Mouse (Mus musculus): Measurements from ENCODE around the gene Pitpna.

Gene Pitpna

DNA sequence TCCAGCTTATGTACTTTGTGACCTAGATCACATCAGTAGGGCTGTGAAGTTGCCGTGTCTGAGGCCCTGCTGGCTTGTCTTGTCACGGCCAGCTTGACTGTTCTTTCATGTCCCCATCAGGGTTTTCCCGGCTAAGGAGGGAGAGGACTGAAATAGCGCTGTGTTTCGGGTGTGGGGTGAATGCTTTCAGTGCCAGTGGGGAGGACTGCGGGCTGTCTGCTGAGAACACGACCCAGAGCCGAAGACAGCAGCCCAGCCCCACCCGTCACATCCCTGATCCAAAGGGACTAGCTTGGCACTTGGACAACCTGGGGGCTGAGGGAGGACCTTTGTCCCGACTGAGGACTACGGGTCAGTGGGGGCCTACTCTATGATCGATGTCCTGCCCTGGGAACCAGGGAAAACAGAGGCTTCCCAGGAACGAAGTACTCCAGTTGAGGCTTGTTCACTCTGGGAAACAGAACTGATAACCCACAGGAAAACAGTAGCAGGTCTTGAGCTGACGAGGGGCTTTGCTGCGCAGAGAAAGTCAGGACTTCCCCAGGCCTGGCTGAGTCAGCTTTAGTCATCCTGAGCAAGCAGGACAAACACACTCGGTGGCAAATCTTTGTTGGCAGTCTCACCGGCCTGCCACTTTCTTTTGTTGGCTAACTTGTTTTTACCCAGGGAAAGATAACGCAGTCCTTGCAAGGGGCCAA is 23.9 kb upstream of the Pitpna start:
- in situ Hi-C loops (cut with MboI, MseI), result no loop called here

DNA sequence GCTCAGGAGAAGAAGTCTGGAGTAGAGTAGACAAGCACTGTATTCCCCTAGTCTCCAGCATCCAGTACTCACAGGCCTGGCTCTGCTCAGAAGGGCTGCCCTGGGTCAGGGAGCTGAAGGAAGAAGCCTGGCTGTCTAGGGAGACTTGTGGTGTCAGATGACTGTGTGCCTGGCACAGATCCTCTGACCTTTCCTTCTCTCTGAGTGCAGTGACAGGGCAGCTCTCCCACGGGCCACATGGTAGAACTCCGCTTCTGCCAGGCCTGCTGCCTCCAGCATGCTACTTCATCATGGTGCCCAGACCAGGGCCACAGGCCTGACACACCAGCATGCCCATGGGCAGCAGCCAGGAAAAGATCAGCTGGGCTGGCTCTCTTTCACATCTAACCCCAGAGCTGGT is 22.0 kb upstream of the Pitpna start:
- in situ Hi-C loops (cut with MboI, MseI), result no loop called here

DNA sequence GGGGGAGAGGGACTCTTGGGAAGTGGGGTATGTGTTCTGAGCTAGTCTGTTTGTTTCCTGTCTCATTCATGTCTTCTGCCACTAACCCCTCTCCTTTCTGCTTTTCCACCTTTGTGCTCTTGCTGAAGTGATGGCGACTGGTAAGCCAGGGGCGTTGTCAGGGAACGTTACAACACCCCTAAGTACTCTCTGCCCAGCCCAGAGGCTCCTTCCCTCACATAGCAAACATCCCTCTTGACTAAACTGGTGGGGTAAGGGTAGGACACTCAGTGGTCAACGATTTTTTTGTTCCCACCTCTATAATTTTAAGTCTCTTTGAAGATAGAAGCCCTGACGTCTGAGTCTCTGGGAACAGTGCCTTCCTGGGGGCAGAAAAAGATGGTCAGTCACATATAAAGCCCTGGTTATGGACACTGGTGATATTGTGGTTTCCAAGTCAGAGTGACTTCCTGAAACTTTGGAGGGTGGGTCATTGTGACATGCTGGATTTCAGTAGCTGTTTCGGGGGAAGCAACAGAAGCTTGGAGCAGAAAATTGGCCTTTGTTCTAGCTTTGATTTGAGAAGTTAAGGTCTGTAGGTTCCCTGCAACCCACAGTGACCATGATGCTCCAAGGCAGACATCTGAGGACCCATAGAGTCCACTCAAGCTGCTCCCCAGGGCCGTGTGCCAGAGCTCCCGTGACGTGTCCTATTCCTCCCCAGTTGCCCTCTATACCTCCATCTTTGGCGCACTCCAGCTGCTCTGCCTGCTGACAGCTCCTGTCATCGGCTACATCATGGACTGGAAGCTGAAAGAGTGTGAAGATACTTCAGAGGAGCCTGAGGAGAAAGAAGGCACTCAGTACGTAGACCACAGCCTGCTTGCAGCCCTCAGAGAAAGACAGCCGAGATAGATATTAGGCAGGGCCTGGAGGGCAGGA is 21.4 kb upstream of the Pitpna start:
- in situ Hi-C loops (cut with MboI, MseI), result no loop called here

DNA sequence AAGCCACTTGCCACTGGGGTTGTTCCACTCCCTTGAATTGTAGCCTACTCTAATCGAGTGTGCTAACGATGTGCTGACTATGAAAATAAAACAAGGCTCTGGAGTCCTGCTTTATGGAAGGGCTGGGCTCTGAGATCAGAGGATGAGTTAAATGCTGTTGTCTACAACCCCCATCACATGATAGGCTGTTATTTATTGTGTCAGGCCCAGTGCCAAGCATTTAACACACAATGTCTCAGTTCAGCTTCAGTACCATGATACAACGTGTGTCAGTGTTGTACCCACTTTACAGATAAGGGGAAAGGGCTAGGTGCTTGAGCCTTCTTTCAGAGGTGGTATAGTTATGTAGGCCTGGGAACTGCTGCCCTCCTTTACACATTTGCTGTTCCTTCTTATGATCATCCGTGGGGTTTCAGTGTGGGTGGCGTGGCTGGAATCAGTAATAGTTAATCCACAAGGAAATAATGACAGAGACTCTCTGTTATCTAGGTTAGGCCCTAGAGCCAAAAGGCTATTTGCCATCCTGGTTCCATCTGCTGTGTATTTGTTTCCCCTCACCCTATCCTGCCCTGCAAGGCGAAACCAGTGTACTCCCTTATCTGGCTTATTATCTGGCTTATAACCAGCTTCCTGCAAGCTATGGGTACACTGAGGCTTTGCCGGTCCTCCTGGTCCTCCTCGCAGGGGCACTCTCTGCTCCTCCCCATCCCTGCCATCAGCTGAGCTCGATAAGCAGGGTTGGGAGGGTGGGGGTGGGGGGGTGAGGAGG is 20.4 kb upstream of the Pitpna start:
- in situ Hi-C loops (cut with MboI, MseI), result no loop called here

DNA sequence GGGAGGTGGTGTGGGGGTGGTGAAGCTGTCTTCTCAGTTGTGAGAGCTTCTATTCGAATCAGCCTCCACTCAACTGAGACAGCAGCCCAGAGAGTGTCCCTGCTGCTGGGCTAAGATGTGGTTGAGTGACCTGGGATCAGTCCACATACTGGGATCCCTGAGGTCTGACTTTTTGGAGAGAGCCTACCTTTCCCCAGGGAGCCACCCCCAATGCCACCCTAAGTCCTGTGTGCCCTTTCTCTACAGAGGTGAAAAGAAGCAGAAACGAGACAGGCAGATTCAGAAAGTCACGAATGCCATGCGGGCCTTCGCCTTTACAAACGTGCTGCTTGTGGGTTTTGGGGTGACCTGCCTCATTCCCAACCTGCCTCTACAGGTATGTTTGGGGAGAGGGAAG is 19.8 kb upstream of the Pitpna start:
- in situ Hi-C loops (cut with MboI, MseI), result no loop called here

DNA sequence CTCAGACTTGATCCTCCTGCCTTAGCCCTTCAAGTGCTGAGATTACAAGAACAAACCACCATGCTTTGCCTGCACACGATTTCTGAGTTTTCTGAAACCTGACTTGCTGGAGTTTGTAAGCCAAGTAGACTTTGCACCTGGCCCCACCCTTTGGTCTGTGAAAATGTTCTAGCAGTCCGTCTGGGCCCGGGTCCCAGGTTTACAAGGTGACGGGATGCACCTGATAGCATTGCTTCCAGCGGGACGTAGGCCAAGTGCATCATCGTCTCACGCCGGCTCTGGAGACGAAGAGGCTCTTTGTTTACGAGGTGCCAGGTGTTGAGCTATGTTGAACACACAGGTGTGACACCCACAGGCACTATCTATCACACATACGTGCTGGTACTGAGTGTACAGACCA is 18.9 kb upstream of the Pitpna start:
- in situ Hi-C loops (cut with MboI, MseI), result no loop called here

DNA sequence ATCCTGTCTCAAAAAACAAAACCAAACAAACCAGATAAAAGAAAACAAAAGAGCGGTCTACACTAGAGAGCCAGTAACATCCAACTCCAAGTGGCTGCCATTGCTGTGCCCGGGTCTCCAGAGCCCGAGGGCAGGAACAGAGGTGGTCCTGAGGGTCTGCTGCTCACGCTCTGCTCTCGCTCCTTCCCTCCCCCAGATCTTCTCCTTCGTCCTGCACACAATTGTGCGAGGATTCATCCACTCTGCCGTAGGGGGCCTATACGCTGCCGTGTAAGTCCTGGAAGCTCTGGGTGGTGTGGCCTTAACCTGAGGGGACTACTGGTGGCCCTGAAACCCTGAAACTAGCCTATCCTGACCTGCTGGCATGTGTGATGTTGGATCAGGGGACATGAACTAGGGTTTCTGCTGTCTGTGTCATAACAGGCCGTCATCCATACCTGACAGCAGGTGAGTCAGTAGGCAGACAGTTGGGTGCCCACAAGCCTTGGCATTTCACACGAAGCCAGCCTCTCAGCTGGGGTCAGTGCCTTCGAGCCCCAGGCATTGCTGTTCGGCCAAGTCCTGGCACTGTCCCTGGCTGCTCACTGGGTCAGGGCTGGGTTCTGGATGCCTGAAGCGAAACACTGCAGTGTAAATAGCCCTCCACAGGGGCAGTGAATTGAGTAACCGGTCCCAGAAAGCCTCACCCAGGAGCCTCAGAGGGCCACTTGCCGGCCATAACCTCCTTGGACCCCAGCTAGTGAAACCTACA is 17.3 kb upstream of the Pitpna start:
- in situ Hi-C loops (cut with MboI, MseI), result loop anchor here (5.0 kb wide), 1 partner anchor 38 kb away; the partner anchor contains the start of gene Slc43a2

DNA sequence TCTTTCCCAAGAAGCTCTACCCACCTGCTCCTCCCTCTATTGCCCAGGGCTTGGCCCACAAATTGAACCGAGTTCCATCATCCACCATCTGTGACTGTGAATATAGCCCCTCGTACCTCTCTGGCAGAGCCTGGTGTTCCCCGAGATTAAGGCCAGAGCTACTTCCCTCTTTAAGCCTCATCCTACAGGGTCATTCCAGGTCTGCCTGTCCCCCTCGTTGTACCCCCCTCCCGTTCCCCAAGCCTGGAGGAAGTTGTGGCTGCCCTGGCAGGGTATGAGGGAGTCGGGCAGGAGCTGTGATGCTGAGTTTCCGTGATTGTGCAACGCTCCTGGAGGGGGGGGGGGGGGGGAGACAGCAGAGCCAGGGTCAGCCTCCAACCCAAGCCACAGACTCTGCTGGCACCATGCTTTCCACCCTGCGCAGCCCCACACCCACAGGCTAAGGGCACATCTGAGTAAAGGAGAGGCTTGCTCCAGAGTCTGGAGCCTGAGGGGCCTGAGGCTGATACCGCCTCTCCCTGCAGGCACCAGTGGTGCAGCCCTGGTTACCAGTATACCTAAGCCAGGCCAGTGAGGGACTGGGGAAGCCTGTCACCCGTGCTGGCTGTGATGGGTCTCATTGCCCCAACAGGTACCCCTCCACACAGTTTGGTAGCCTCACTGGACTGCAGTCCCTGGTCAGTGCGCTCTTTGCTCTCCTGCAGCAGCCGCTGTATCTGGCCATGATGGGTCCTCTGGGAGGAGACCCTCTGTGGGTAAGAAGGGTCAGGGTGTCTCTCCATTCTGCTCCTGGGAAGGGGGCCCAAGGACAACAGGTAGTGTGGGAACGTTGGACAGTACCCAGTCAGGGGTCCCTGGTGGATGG is 16.5 kb upstream of the Pitpna start:
- in situ Hi-C loops (cut with MboI, MseI), result loop anchor here (5.0 kb wide), 1 partner anchor 39 kb away; the partner anchor contains the start of gene Slc43a2

DNA sequence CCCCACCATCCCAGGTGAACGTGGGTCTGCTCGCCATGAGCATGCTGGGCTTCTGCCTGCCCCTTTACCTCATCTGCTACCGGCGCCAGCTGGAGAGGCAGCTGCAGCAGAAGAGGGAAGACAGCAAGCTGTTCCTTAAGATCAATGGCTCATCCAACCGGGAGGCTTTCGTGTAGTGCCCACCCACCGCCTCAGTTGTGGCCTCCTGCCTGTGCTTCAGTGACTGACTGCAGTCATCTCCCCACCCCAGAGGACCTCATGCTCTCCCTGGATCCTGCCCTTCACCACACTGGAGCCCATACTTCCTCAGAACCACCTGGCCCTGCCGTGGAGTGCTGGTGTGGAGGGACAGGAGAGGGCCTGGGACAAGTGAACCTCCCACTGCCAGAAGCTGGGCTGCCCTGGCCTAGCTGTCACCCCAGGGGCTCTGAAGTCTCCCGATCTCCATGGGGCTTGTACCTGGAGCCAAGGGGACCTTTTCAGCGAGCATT is 15.6 kb upstream of the Pitpna start:
- in situ Hi-C loops (cut with MboI, MseI), result loop anchor here (5.0 kb wide), 1 partner anchor 40 kb away; the partner anchor contains the start of gene Slc43a2

DNA sequence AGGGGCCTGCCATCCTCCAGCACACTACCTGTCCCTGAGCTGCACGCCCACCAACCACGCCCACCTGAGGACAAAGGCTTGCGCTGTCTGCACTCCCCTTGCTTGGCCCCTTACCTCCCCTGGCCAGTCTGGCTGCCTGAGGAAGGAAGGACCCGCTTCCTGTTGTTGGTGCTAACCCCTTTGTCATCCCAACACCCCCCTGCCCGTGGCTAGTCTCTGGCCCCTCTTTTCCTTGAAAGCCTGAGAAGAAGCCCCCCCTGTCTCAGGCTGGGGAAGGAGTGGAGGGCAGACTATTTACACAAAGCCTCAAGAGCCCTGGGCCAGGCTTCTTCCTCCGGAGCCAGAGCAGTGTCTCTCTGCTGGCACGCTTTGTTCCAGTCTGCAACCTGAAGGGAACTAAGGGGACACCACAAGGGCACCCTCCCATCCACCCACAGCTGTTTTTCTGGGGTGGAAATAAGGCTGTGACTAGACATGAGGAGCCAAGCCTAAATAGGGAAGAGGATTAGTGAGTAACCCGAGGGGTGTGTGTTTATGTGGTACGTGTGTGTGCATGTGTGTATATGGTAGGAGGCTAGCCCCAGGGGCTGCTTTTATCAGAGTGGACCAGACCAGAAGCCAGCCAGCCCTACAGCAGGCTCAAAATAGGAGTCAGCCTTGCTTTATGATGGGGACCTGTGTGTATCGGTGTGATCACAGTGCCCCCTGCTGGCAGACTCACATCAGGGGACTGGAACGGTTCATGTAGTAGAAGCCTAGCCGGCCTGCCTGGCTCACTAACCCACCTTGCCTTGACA is 14.8 kb upstream of the Pitpna start:
- in situ Hi-C loops (cut with MboI, MseI), result loop anchor here (5.0 kb wide), 1 partner anchor 41 kb away; the partner anchor contains the start of gene Slc43a2

DNA sequence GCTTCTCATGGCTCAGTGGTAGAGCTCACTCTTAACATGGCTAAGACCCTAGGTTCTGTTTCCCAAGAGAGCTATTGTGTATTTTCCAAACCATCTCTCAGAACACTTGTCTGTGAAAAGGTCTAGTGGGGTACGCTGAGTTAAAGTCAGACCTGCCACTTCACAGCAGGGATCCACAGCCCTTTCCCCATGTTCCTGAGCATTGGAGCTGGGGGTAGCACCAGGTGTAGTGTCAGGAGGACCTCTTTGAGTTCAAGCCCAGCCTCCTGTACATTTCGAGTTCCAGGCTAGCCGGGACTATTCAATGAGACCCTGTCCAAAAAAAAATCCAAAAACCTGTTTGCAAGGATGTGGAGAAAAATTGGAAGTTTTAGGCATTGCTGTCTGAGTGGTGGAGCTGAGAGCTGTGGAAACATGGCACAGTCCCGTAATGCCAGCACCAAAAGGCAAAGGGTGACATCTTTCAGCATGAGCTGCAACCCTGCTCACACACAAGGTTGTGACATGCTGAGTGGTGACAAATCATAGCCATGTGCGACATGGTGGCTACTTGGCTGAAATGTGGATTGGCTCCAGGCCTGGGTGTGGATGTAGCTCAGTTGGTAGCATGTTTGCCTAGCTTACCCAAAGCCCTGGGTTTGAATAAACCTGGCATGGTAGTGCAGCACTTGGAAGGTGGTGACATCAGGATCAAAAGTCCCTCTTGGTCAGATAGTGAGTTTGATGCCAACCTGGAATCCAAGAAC is 13.3 kb upstream of the Pitpna start:
- in situ Hi-C loops (cut with MboI, MseI), result loop anchor here (5.0 kb wide), 1 partner anchor 42 kb away; the partner anchor contains the start of gene Slc43a2

DNA sequence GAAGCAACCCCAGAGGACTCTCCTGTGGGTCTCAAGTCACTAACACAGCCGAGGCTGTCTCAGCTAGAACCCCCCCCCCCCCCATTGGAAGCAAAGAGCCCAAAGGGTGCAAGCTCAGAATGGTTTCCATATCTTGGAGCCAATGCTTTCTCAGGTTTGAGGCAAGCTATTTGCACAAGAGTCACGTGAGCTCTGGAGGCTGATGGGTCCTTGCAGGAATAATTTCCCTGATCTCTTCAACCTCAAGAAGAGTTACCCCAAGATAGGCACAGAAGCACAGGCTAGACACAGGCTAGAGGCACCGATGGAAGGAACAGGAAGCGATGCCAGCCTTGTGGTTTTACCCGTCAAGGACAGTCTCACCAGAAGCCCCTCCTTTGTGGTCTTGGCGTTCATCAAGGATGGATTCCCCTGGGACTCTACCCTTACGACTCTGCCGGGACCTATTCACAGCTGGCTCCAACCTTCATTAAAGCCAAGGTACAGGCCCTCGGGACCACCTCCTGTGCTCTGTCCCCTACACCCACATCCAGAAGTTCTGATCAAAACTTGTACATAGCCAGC is 12.3 kb upstream of the Pitpna start:
- in situ Hi-C loops (cut with MboI, MseI), result no loop called here

DNA sequence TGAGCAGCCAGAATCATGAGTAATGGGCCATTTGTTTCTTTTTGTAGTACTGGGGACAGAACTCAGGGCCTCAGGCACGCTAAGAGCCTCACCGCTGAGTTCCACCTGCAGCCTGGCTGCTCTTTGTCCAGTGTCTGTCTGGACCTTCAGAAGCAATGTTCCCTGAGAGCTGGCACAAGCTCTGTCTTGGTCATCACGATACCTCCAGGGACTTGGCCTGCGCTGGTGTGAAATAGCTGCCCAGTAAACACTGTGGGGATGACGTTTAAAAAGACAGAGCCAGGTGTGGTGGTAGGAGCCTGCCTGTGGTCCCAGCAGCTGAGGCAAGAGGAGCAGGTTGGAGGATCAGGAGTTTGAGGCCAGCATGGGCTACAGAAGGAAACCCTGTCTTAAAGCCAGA is 9.3 kb upstream of the Pitpna start:
- in situ Hi-C loops (cut with MboI, MseI), result no loop called here

DNA sequence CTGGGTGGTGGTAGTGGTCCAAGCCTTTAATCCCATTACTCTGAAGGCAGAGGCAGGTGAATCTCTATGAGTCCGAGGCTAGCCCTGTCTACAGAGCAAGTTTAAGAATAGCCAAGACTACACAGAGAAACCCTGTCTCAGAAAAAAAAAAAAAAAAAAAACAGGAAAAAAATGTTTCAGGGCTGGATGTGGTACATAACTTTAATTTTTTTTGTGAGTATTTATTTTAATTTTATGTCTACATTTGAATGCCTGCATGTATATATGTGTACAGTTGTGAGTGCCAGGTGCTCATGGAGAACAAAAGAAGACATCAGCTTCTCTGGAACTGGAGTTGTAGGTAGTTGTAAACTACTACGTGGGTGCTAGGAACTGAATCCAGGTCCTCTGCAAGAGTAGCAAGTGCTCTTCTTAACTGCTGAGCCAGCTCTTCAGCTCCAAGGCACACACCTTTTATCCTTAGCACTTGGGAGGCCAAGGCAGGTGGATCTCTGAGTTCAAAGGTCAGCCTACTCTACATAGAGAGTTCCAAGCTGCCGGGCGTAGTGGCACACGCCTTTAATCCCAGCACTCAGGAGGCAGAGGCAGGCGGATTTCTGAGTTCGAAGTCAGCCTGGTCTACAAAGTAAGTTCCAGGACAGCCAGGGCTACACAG is 6.3 kb upstream of the Pitpna start:
- in situ Hi-C loops (cut with MboI, MseI), result no loop called here

DNA sequence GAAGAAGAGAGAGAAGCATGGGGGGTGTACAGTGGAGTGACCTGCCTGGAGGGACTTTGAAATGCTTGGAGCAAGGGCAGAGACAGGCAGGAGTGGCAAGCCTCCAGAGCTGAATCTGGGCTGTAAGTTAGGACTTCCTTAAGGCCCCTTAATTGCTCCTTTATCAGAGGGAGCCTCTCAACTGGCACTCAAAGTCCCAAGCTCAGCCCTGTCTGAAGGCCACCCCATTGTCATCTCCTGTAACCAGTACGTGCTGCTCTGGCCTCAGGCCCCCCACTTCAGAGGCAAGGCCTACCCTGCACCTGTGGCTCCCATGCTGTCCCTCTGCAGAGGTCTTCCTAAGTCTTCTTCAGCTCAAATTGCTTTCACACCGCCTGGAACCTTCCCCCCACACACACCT is 4.4 kb upstream of the Pitpna start:
- in situ Hi-C loops (cut with MboI, MseI), result no loop called here

DNA sequence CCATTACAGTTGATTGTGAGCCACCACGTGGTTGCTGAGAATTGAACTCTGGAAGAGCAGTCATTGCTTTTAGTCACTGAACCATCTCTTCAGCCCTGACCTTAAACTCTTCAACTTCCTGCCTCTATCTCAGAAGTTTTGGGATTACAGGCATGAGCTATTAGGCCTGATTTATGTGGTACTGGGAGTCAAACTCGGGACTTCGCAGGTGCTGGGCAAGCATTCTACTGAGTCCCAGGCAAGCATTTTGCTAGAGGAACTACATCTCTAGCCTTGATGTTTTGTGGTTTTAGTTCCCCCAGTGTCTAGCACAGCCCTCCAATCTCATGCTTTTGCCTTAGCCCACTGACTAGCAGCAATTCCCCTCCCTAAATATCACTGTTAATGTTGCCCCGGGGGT is 2.8 kb upstream of the Pitpna start:
- in situ Hi-C loops (cut with MboI, MseI), result no loop called here

DNA sequence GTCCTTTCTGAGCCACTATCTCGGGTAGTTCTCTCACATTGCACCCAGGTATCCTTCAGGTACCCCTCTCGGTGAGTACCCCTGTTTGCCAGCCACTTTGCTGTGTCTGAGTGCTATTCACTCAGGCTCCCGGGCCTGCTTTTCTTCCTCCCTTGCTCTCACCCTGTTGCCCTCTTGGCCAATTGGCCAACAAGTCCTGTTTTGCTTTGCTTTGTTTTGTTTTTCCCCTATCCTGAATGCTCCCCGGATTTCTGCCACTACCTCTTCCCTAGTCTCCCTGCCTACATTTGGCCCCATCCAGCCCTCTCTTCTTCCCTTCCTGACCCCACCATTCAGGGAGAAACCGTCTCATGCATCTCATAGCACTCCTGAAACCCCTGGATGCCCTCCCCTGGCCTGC is 1.9 kb upstream of the Pitpna start:
- in situ Hi-C loops (cut with MboI, MseI), result no loop called here

DNA sequence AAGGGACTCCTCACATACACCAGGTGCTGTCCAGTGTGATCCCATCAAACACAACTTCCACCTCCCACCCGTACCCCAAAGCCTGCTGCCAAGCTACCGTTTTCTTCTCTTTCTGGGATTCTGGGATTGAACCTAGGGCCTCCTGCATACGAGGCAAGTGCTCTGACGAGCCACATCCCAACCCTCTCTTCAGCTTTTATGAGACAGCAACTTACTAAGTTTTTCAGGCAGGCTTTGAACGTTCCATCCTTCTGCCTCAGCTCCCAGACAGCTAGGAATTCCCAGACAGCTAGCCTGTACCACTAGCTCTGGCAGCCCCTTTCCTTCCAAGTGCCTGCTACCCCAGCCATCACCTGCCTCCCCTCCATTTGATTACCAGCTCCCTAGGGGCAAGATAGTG is 934 bp upstream of the Pitpna start:
- in situ Hi-C loops (cut with MboI, MseI), result no loop called here

All from T-helper 1 cell (primary cell).